Mouse (Mus musculus): ENCODE data around the gene Ube2ql1. TPM values are rescaled to one million over a fixed set of nuclear protein-coding genes. Genes with fewer than 3 reads are reported as not detected.

The Ube2ql1 gene
- polyA plus RNA-seq, 1 experiment from 2014 or later: 0.96 TPM

DNA sequence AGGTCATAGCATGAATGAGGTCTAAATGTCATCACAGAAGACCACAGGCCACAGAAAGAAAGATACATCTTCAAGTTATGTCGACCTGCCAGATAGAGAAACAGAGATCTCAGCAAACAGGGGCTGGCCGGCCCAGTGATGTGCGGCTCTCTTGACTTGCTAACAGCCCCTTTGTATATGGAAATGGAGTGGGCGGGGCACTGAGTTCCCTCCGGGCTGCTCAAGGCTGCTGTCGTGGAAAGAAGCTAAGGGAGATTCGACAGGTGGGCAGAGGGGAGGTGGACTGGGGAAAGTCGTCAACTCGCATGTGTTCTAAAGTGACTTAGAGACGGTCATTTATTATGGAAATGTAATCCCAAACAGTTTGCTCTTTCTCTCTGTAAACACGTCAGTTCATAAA is 36.2 kb downstream of the Ube2ql1 start:
- Histone ChIP-seq H3K4me3 (no peak overlapping the region), H3K9me3 (replicated peaks) (no peaks in the 10 kb centered on the region), H3K27ac (replicated peaks) (no peak overlapping the region), H3K4me1 (no peaks in the 10 kb centered on the region), H3K27me3 (ENCODE audit: low read depth, poor library complexity, severe bottlenecking) (0 out of 2 replicates have a peak, but pooled peaks cover 4% of the 10 kb centered on the region), H3K36me3 (no peaks in the 10 kb centered on the region)
- peak; percentile 28 for DNase-seq (ENCODE audit: low spot score)
- WGBS: 25% methylated on average over 11 of the region's 11 CpGs

DNA sequence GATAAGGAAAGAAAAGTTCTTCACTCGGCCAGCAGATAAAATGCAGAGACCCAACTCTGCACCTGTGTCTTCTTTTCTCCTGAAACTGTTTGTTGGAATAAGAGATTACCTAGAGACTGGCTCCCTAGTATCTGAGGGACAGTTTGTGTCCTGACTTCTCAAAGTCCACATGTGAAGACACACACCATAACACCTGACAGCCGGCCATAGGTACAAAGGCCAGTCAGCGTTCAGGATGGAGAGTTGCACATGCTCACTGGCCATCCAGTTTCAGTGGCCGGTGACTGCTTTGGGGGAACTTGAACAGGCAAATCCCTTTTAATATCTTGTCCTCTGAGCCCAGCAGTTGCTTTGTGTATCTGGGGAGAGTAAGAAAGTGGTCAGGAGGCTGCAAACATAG is 38.3 kb downstream of the Ube2ql1 start:
- H3K36me3 ChIP-seq: no peaks in the 10 kb centered on the region
- no peak overlapping the region for H3K4me3 ChIP-seq
- DNase-seq (ENCODE audit: low spot score): no peak
- H3K27ac ChIP-seq (replicated peaks): no peak overlapping the region
- no peaks in the 10 kb centered on the region for H3K4me1 ChIP-seq
- 88% methylated on average over 4 of the region's 4 CpGs for WGBS
- no peaks in the 10 kb centered on the region for H3K9me3 ChIP-seq (replicated peaks)
- H3K27me3 ChIP-seq (ENCODE audit: low read depth, poor library complexity, severe bottlenecking): 0 out of 2 replicates have a peak, but pooled peaks cover 4% of the 10 kb centered on the region

DNA sequence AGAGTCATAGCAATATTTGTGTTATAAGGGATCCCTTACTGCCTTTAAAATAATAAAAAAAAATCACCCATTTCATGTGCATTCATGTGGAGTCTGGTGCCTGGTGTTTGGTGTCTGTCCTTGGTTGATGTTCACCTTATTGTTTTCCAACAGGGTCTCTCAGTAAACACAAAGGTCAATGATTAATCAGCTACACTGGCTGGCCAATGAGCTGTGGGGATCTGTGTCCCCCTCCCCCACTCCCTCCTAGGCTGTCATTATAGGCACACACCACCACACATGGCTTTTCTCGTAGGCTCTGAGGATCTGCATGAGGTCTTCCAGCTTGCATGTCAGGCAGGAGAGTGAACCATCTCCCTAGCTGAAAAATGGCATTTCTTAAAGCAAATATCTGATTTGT is 38.9 kb downstream of the Ube2ql1 start:
- 63% methylated on average over 1 of the region's 1 CpGs for WGBS
- no peaks in the 10 kb centered on the region for H3K36me3 ChIP-seq
- 0 out of 2 replicates have a peak, but pooled peaks cover 4% of the 10 kb centered on the region for H3K27me3 ChIP-seq (ENCODE audit: low read depth, poor library complexity, severe bottlenecking)
- no peak overlapping the region for H3K27ac ChIP-seq (replicated peaks)
- no peak for DNase-seq (ENCODE audit: low spot score)
- no peaks in the 10 kb centered on the region for H3K4me1 ChIP-seq
- H3K9me3 ChIP-seq (replicated peaks): no peaks in the 10 kb centered on the region
- H3K4me3 ChIP-seq: no peak overlapping the region

DNA sequence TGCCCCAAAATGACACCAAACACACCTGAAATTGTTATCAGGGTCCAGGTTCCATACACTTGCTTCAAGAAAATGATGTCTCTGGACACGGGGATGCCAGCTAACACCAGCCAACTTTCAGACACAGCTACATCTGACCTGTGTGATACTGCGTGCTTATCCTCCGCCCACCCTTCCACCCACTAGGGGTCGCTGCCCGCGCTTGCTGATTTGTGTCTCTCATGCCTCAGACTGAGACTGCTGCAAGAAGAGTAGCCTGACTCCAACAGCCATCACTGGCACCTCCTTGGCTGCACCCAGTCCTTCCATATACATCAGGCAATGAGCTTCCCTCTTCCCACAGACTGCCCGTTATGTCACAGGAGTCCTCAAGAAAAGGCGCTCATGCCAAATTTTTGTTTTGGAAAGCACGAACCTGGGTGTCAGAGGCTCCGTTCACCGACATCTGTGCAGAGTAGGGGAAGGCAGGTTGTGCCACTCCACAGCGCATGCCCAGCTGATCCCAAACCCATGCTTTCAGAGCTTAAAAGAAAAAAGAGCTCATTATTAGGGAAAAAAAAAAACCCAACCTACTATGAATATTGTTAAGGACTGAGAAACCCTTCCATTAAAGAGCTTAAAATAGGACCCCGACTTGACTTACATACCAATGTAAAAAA is 43.2 kb downstream of the Ube2ql1 start:
- WGBS: 44% methylated on average over 13 of the region's 13 CpGs
- DNase-seq (ENCODE audit: low spot score): peak; percentile 76
- Histone ChIP-seq H3K4me3 (no peak overlapping the region), H3K36me3 (no peaks in the 10 kb centered on the region), H3K27ac (replicated peaks) (no peak overlapping the region), H3K9me3 (replicated peaks) (no peaks in the 10 kb centered on the region), H3K27me3 (ENCODE audit: low read depth, poor library complexity, severe bottlenecking) (no peaks in the 10 kb centered on the region), H3K4me1 (peaks cover 3% of the 10 kb centered on the region; the same call in 1 of the 2 replicates)

DNA sequence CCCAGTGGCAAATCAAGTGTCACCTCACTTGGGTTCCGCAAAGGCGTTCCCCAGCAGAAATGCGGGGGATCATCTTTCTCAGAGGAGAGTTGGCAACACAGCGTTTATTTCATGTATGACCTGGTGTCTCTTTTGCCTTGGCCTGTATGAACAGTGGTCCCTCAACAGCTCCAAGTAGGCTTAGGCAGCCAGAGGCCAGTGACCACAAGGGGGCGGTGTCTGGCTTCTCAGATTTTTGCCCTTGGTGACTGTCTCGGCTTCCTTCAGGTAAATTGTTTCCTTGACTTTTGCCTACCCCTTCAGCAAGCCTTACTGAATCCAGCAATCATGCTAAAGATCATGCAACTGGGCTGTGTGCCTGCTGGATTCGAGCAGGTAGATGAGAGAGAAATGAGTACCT is 48.6 kb downstream of the Ube2ql1 start:
- 37% methylated on average over 7 of the region's 7 CpGs for WGBS
- Histone ChIP-seq H3K27me3 (ENCODE audit: low read depth, poor library complexity, severe bottlenecking) (no peaks in the 10 kb centered on the region), H3K4me1 (peaks cover 8% of the 10 kb centered on the region), H3K4me3 (no peak overlapping the region), H3K27ac (replicated peaks) (no peak overlapping the region), H3K36me3 (no peaks in the 10 kb centered on the region), H3K9me3 (replicated peaks) (no peaks in the 10 kb centered on the region)
- peak; percentile 62 for DNase-seq (ENCODE audit: low spot score)

DNA sequence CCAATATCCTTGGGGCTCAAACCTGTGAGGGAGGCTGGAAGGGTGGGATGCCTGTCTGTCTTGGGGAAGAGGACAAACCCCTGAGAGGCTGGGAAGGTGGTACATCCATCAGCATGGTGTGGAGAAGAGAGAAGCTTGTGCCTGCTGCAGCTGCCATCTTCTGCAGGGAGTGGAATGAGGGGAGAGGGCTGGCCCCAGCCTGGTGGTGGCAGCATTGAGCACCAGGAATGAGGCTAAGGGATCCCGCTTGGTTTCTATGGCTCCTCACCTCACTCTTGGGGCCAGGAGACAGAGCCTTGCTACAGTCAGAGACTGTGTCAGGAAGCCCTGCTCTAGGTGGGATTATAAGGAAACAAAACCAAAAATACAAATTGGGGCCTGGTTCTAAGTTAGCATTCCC is 52.7 kb downstream of the Ube2ql1 start:
- no peaks in the 10 kb centered on the region for H3K9me3 ChIP-seq (replicated peaks)
- no peak overlapping the region for H3K4me3 ChIP-seq
- 46% methylated on average over 1 of the region's 1 CpGs for WGBS
- peaks cover 17% of the 10 kb centered on the region for H3K4me1 ChIP-seq
- no peaks in the 10 kb centered on the region for H3K36me3 ChIP-seq
- H3K27ac ChIP-seq (replicated peaks): no peak overlapping the region
- DNase-seq (ENCODE audit: low spot score): peak; percentile 25
- no peaks in the 10 kb centered on the region for H3K27me3 ChIP-seq (ENCODE audit: low read depth, poor library complexity, severe bottlenecking)

DNA sequence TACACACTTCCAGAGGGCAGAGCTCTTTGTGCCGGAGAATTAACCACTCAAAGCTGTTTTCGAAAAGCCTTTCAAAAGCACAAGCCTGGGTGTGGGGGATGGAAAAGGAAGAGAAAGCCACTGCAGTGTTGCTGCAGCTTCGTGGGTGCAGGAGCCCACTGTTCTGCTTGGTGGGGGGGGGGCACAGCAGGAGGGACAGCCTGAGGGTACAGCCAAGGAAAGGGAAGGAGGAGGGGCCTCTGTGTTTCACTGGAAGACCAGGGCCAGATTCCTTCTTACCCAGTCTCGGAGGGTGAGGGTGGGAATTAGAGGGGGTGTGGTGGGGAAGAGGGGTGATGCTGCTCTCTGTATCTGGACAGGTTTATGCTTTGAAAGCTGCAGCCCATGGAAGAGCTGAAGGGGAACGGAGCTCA is 54.3 kb downstream of the Ube2ql1 start:
- Histone ChIP-seq H3K4me3 (no peak overlapping the region), H3K27ac (replicated peaks) (peak overlapping the region; percentile 66), H3K27me3 (ENCODE audit: low read depth, poor library complexity, severe bottlenecking) (no peaks in the 10 kb centered on the region), H3K9me3 (replicated peaks) (no peaks in the 10 kb centered on the region), H3K4me1 (peaks cover 17% of the 10 kb centered on the region), H3K36me3 (no peaks in the 10 kb centered on the region)
- WGBS: 30% methylated on average over 5 of the region's 5 CpGs
- no peak for DNase-seq (ENCODE audit: low spot score)

DNA sequence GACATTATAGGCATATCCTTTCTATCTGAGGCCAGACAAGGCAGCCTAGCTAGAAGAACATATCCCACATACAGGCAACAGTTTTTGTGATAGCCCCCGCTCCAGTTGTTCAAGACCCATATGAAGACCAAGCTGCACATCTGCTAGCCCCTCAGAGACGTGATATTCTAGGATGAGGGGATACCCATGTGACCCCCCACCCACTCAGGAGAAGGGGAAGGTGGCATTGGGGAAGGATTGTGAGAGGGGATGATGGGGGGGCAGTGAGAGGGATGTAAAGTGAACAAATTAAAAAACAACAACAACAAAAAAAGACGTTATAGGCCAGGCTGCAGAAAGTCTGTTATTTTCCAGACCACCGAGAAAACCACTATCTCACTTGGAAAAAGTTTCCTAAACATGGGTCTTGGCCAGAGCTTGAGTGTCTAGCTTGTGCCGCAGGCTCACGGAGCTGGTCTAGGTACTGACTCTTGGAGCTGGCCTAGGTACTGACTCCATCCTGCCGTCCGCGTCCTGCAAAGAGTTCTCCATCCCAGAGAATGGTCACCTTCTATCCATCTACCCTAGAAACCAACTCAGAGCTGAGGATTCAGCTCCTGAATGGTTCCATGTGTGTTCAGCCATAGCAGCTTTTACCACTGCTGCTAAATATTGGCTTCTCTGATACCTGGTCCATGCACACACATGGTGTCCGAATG is 65.6 kb downstream of the Ube2ql1 start:
- Histone ChIP-seq H3K36me3 (no peaks in the 10 kb centered on the region), H3K9me3 (replicated peaks) (0 out of 2 replicates have a peak, but pooled peaks cover 4% of the 10 kb centered on the region), H3K4me1 (no peaks in the 10 kb centered on the region), H3K4me3 (no peak overlapping the region), H3K27ac (replicated peaks) (no peak overlapping the region), H3K27me3 (ENCODE audit: low read depth, poor library complexity, severe bottlenecking) (no peaks in the 10 kb centered on the region)
- no peak for DNase-seq (ENCODE audit: low spot score)
- 68% methylated on average over 10 of the region's 10 CpGs for WGBS

DNA sequence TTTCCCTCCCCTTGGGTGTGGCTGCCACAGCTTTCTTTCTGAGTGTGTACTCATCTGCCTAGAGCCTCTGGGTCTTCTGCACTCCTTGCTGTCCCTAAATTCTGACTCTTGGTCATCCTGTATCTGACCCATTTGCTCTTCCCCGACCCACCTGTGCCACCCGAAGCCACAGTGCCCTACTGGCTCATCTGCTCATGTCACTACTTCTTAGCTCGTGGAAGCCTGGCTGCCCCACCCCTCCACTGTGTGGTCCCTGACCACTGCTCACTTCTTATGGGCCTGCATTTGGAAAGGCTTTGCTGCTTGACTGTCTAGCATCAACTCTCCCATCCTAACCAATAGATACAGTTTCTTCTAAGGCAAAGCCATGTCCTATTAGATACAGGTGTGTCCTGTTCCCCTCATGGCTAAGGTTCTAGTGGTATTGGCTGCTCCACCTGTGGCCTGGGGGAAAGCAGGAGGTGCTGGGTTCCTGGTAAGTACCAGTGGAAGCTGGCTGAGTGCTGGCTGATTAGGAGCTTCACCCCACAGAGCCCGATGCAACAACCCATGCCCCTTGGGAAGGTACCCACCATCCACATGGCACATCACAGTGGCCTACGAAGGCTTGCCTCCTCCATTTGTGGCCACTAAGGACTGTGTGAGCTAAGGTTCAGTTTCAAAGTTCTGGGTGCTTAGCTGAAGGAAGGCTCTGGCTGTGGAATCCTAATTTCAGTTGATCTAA is 66.3 kb downstream of the Ube2ql1 start:
- Histone ChIP-seq H3K27ac (replicated peaks) (no peak overlapping the region), H3K27me3 (ENCODE audit: low read depth, poor library complexity, severe bottlenecking) (no peaks in the 10 kb centered on the region), H3K9me3 (replicated peaks) (0 out of 2 replicates have a peak, but pooled peaks cover 4% of the 10 kb centered on the region), H3K4me3 (no peak overlapping the region), H3K4me1 (no peaks in the 10 kb centered on the region), H3K36me3 (no peaks in the 10 kb centered on the region)
- 82% methylated on average over 5 of the region's 5 CpGs for WGBS
- no peak for DNase-seq (ENCODE audit: low spot score)

DNA sequence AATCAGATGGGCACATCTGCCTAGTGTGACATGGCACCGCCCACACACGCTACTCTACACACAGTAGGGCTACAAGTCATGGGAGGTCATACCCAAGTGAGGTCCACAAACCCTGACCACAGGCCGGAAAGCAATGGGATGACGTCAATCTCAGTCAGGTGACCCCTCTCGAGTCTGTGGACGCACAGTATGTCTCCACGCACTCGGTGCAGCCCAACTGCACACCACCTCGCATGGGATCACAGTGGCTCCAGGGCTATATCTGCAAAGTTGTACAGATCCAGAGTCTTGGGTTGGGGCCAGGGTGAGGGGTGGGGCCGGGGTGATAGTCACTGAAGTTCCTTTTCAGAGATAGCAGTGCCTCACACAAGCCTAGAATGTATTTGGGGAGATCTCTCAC is 67.1 kb downstream of the Ube2ql1 start:
- WGBS: 95% methylated on average over 10 of the region's 10 CpGs
- Histone ChIP-seq H3K36me3 (no peaks in the 10 kb centered on the region), H3K9me3 (replicated peaks) (0 out of 2 replicates have a peak, but pooled peaks cover 4% of the 10 kb centered on the region), H3K27ac (replicated peaks) (no peak overlapping the region), H3K4me3 (no peak overlapping the region), H3K4me1 (no peaks in the 10 kb centered on the region), H3K27me3 (ENCODE audit: low read depth, poor library complexity, severe bottlenecking) (no peaks in the 10 kb centered on the region)
- DNase-seq (ENCODE audit: low spot score): no peak

DNA sequence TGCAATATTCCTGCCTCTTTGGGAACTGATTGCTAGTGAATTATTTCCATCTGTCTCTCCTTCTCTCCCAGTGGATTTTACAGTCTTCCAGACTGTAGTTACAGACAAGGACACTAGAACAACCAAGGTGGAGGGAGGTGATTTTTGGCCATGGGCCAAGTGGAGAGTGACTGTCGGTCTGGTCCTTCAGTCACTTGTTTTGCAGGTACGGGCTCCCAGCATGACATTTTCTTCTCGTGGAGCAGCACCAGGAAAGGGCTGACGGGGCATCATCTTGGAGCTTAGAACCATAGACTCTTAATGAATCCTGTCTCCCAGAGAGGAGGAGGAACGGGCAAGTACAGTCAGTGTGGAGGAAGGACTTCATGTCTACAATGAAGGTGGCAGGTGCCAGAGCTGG is 67.6 kb downstream of the Ube2ql1 start:
- Histone ChIP-seq H3K27ac (replicated peaks) (no peak overlapping the region), H3K36me3 (no peaks in the 10 kb centered on the region), H3K4me1 (no peaks in the 10 kb centered on the region), H3K27me3 (ENCODE audit: low read depth, poor library complexity, severe bottlenecking) (no peaks in the 10 kb centered on the region), H3K4me3 (no peak overlapping the region), H3K9me3 (replicated peaks) (0 out of 2 replicates have a peak, but pooled peaks cover 4% of the 10 kb centered on the region)
- 81% methylated on average over 5 of the region's 5 CpGs for WGBS
- no peak for DNase-seq (ENCODE audit: low spot score)

DNA sequence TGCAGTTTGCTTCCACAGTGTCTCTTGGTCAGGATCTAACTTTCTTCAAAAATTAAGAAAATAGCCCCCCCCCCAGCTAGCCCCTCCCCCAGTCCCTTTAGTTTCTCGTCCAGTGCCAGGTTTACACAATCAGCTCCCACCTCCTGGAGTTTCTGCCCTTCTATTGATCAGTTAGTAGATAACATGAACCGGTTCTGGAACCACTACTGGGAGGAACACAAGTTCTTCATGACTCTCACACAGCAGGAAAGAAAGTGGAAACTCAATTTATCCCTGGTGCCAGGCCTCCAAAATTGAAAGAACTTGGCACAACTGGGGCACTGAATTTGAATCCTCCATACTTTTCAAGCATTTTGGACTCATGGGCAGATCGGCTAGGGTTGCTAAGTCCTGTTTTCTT is 85.2 kb downstream of the Ube2ql1 start:
- Histone ChIP-seq H3K4me1 (no peaks in the 10 kb centered on the region), H3K9me3 (replicated peaks) (no peaks in the 10 kb centered on the region), H3K27ac (replicated peaks) (no peak overlapping the region), H3K27me3 (ENCODE audit: low read depth, poor library complexity, severe bottlenecking) (no peaks in the 10 kb centered on the region), H3K4me3 (no peak overlapping the region), H3K36me3 (no peaks in the 10 kb centered on the region)
- WGBS: 87% methylated on average over 3 of the region's 3 CpGs
- no peak for DNase-seq (ENCODE audit: low spot score)

Data from midbrain, embryonic 10.5 days (tissue).